Mouse (Mus musculus) stomach, postnatal 0 days (tissue): ENCODE data around the gene Mbl2. TPM values are rescaled to one million over a fixed set of nuclear protein-coding genes. Genes with fewer than 3 reads are reported as not detected.

ENCODE experiments used
- ATAC-seq: fragments of 200-750 bp; cut with Nextera tagmentation; 2 replicates; pipeline ENCODE4 v1.8.0; 2017; ENCODE audit not compliant: low FRiP score, low TSS enrichment
- DNase-seq: peaks from one replicate; pipeline ENCODE4 v3.0.0-alpha.2; 2016; ENCODE audit warnings: low spot score
- H3K27ac ChIP-seq: fragments of 300-500 bp; sonication (generic); replicated peaks from 2 replicates; pipeline ENCODE4 v1.5.1; 2014; ENCODE audit warnings: mild to moderate bottlenecking, control low read depth
- H3K27me3 ChIP-seq: fragments of 300-500 bp; sonication (generic); 2 replicates; pipeline ENCODE4 v1.6.1; 2014; ENCODE audit warnings: low read length; ENCODE audit not compliant: control insufficient read depth, insufficient read depth
- H3K36me3 ChIP-seq: fragments of 300-500 bp; sonication (generic); 2 replicates; pipeline ENCODE4 v1.6.1; 2014; ENCODE audit warnings: low read length, mixed read lengths; ENCODE audit not compliant: control insufficient read depth, insufficient read depth
- H3K4me1 ChIP-seq: fragments of 300-500 bp; sonication (generic); replicated peaks from 2 replicates; pipeline ENCODE4 v1.6.1; 2014; ENCODE audit warnings: antibody characterized with exemption; ENCODE audit not compliant: control insufficient read depth, insufficient read depth
- H3K4me2 ChIP-seq: fragments of 300-500 bp; sonication (generic); replicated peaks from 2 replicates; pipeline ENCODE4 v1.6.1; 2014; ENCODE audit warnings: low read depth, mild to moderate bottlenecking, control low read depth, moderate library complexity
- H3K4me3 ChIP-seq: fragments of 300-500 bp; sonication (generic); 2 replicates; pipeline ENCODE4 v1.5.1; 2014; ENCODE audit warnings: low read depth, low read length, control low read depth
- H3K9ac ChIP-seq: fragments of 300-500 bp; sonication (generic); 2 replicates; pipeline ENCODE4 v1.6.1; 2014; ENCODE audit warnings: mild to moderate bottlenecking, low read length, control low read depth, mixed read lengths
- H3K9me3 ChIP-seq: fragments of 300-500 bp; sonication (generic); 2 replicates; pipeline ENCODE4 v1.6.1; 2016; ENCODE audit warnings: low read length; ENCODE audit not compliant: control insufficient read depth
- CTCF ChIP-seq: IDR thresholded peaks from 2 replicates; pipeline ENCODE4 v1.5.1; 2016; ENCODE audit warnings: antibody characterized with exemption, low read depth, mild to moderate bottlenecking, moderate library complexity
- EP300 ChIP-seq: optimal IDR thresholded peaks from 2 replicates; pipeline ENCODE3; 2016; ENCODE audit warnings: antibody characterized with exemption
- WGBS: fragments of 180-500 bp; shearing (Covaris S2); extraction: QIAGEN DNeasy Blood & Tissue Kit; methylation state at CpG from one replicate; pipeline ENCODE4 v1.1.7; 2014; 5-methylcytosine and 5-hydroxymethylcytosine counted together
- microRNA-seq: library from miRNA; unstranded; fragments of <30 nt; microRNA quantifications from one replicate; pipeline ENCODE4, GENCODE M21; 2016
- polyA plus RNA-seq: library from polyadenylated mRNA; unstranded; fragments of >200 nt; fragmentation: Nextera tagmentation; extraction: Ambion mirVana; gene quantifications from 2 replicates; pipeline ENCODE4 v1.2.1, GENCODE M21; 2015

Mbl2 gene
- polyA plus RNA-seq, 1 experiment from 2014 or later, result 0.25 TPM

DNA sequence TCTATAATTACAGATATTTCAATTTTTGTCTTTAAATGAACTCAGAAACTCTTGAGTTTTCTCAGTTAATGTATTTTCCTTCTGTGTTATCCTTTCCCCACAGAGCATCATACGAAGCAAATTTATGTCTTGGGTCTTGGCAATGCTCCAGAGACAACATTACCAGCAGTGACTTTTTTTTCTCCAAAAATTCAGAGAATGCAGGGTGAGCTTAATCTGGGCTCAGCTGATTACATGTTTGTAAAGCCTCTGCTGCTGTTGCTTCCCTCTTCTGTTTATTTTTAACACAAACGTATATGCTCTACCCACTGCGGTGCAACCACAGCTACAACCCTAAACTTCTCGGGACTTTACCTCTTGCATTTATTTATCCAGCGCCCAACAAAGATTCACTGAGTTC lies 48.4 kb downstream of the Mbl2 start:
- Histone ChIP-seq H3K4me3 (no peak overlapping the region), H3K27me3 (no peaks in the 10 kb centered on the region), H3K9me3 (no peaks in the 10 kb centered on the region), H3K27ac (no peak overlapping the region), H3K36me3 (no peaks in the 10 kb centered on the region), H3K4me2 (no peak overlapping the region), H3K4me1 (no peaks in the 10 kb centered on the region), H3K9ac (no peak overlapping the region)
- DNase-seq, result no peak
- 29% methylated on average over 5 of the region's 5 CpGs for WGBS
- TF ChIP-seq CTCF, result no peak
- ATAC-seq, result no peak

DNA sequence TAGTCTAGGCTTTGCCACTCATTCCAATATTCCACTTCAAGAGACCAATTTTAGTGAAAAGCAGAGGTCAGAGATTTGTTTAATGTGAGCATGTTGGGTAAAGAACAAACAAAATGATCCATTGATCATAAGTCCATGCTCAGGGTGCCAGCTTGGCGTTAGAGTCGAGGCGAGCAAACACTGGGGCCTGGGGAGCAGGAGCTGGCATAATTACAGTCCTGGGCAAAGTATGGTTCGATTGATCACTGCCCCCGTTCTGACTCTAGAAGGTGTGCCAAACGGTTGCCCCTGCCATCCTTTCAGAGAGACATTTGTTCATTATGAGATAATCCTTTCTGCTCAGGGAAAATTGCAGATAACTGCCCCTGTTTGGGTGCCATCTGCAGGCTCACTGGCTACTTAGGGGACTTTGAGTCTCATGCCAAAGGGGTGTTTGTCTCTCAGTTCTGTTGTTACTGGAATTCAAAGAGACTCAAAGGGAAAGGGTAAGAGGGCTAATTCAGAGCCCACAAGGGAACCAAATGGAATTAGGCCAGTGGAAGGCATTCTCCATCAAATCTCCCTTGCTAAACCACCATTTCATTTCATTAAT lies 55.3 kb downstream of the Mbl2 start:
- Histone ChIP-seq H3K9me3 (no peaks in the 10 kb centered on the region), H3K36me3 (no peaks in the 10 kb centered on the region), H3K9ac (no peak overlapping the region), H3K27ac (no peak overlapping the region), H3K4me1 (no peaks in the 10 kb centered on the region), H3K4me3 (no peak overlapping the region), H3K4me2 (no peak overlapping the region), H3K27me3 (no peaks in the 10 kb centered on the region)
- 75% methylated on average over 6 of the region's 6 CpGs for WGBS
- no peak for TF ChIP-seq CTCF
- no peak for TF ChIP-seq EP300
- no peak for DNase-seq
- ATAC-seq, result no peak

Small RNA genes lying within 50 kb of the gene (microRNA-seq; reads per million reads assigned to microRNA genes)
- not detected for gene Gm24108

Other genes with a start within 250 kb of the Mbl2 start
- gene Trpd52l3, start 229.2 kb upstream of the Mbl2 start, polyA plus RNA-seq, result not detected in 2 replicates
- 23.4 and 26.5 TPM in 2 replicates for gene Uhrf2, start 202.4 kb upstream of the Mbl2 start, polyA plus RNA-seq
- gene Gldc, start 57.5 kb upstream of the Mbl2 start, polyA plus RNA-seq, result 18.3 and 19.0 TPM in 2 replicates